Mouse (Mus musculus) limb, embryonic 13.5 days (tissue): ENCODE data around the gene Acox1. TPM values are rescaled to one million over a fixed set of nuclear protein-coding genes. Genes with fewer than 3 reads are reported as not detected.

ENCODE experiments used
- polyA plus RNA-seq: library from polyadenylated mRNA; unstranded; fragments of >200 nt; fragmentation: Nextera tagmentation; extraction: Ambion mirVana; gene quantifications from 2 replicates; pipeline ENCODE4 v1.2.1, GENCODE M21; 2015

The Acox1 gene
- polyA plus RNA-seq, 1 experiment from 2014 or later: 23.5 TPM

Other genes with a start within 250 kb of the Acox1 start
- 5.2 and 6.3 TPM in 2 replicates for gene Itgb4, start 224.3 kb downstream of the Acox1 start, polyA plus RNA-seq
- gene Galk1, start 186.3 kb downstream of the Acox1 start, polyA plus RNA-seq: 207 and 211 TPM in 2 replicates
- 2,219 and 2,483 TPM in 2 replicates for gene H3f3b, start 171.1 kb downstream of the Acox1 start, polyA plus RNA-seq
- 39.4 and 44.8 TPM in 2 replicates for gene Unk, start 168.7 kb downstream of the Acox1 start, polyA plus RNA-seq
- gene Unc13d, start 121.1 kb downstream of the Acox1 start, polyA plus RNA-seq: 2.1 and 2.4 TPM in 2 replicates
- 43.1 and 47.9 TPM in 2 replicates for gene Wbp2, start 112.0 kb downstream of the Acox1 start, polyA plus RNA-seq
- 15.7 and 15.9 TPM in 2 replicates for gene Trim47, start 71.8 kb downstream of the Acox1 start, polyA plus RNA-seq
- gene Trim65, start 67.9 kb downstream of the Acox1 start, polyA plus RNA-seq: 2.3 and 3.2 TPM in 2 replicates
- gene Mrpl38, start 60.2 kb downstream of the Acox1 start, polyA plus RNA-seq: 86.0 and 86.3 TPM in 2 replicates
- gene Fbf1, start 30.9 kb downstream of the Acox1 start, polyA plus RNA-seq: 48.6 and 48.9 TPM in 2 replicates
- 63.3 and 72.1 TPM in 2 replicates for gene Ten1, start 190 bp downstream of the Acox1 start, polyA plus RNA-seq
- 3.3 and 4.0 TPM in 2 replicates for gene Evpl, start 39.0 kb upstream of the Acox1 start, polyA plus RNA-seq
- gene Srp68, start 75.2 kb upstream of the Acox1 start, polyA plus RNA-seq: 109 and 110 TPM in 2 replicates
- 0.18 and 0.27 TPM in 2 replicates for gene Galr2, start 81.9 kb upstream of the Acox1 start, polyA plus RNA-seq
- gene Exoc7, start 108.2 kb upstream of the Acox1 start, polyA plus RNA-seq: 76.5 and 80.2 TPM in 2 replicates
- 0.25 and 0.37 TPM in 2 replicates for gene Foxj1, start 136.4 kb upstream of the Acox1 start, polyA plus RNA-seq
- 18.6 and 18.7 TPM in 2 replicates for gene Rnf157, start 214.0 kb upstream of the Acox1 start, polyA plus RNA-seq
- gene Ubald2, start 235.0 kb upstream of the Acox1 start, polyA plus RNA-seq: 28.2 and 30.2 TPM in 2 replicates